ENCODE assay signal across 14 mouse cellular contexts in genomic region chr10:40450171-40450570, GRCm38 (mm10).
"Had no signal": no experiment of that assay in that cellular context is flagged by ENCODE, and none has a peak within 500 bp of the region (broad histone marks: within the 10 kb centered on the region; RNA-seq: fewer than 3 reads in every experiment).

No protein-coding gene starts in this region.

- H3K27me3 ChIP-seq: liver, embryonic 12.5 days; lung, embryonic 15.5 days; midbrain, embryonic 12.5 days; neural tube, embryonic 12.5 days; stomach, embryonic 15.5 days had no signal

- H3K9me3 ChIP-seq: liver, embryonic 12.5 days; lung, embryonic 15.5 days; midbrain, embryonic 12.5 days; neural tube, embryonic 12.5 days; stomach, embryonic 15.5 days had no signal

- H3K4me3 ChIP-seq: liver, embryonic 12.5 days; lung, embryonic 15.5 days; midbrain, embryonic 12.5 days; neural tube, embryonic 12.5 days; stomach, embryonic 15.5 days had no signal

- DNase-seq: lung, adult 18-20 months; lung, postnatal 14 days; lung, postnatal 36 days; midbrain, embryonic 14.5 days; right cerebral cortex, postnatal 14 days had no signal

- H3K27ac ChIP-seq: liver, embryonic 12.5 days; liver, embryonic 14.5 days; lung, embryonic 15.5 days; midbrain, embryonic 12.5 days; neural tube, embryonic 12.5 days; stomach, embryonic 15.5 days; stomach, postnatal 0 days had no signal

- ATAC-seq: liver, embryonic 12.5 days; lung, postnatal 0 days; midbrain, embryonic 16.5 days had no signal

- H3K36me3 ChIP-seq: liver, embryonic 12.5 days; lung, embryonic 15.5 days; midbrain, embryonic 12.5 days; neural tube, embryonic 12.5 days; stomach, embryonic 15.5 days had no signal
